Comparison of ENCODE assay signal across 8 mouse cellular contexts in the genomic region with DNA sequence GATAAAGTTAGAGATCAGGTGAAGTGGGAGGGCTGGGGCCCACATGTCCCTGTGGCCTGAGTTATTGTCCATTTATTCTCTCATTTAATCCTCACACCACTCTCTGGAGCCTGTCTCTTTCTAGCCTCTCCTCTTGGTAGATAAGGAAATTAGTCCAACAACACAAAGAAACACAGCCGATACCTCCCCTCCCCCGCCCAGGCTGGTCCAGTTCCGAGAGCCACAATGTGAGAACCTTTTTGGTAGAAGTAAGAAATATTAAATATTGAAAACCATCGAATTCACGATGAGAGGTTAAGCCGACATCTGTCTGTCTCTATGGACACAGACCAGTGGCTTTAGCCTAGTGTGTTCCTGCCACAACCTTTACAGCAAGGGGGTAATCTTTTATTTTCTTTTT. TPM values are rescaled to one million over a fixed set of nuclear protein-coding genes. Genes with fewer than 3 reads are reported as not detected.
A peak's percentile ranks its signal among the peaks of the same experiment; 100 is the strongest.
DNase-seq lines count a peak whose midpoint lies in the region; ATAC-seq and TF ChIP-seq lines count a peak whose summit lies in the region.

No protein-coding gene starts in this region.

- H3K27ac ChIP-seq in kidney, adult 2 months (ENCODE audit: insufficient read depth, low read depth, low read length): 0 out of 2 replicates have a peak overlapping the region, but pooled peaks have one; percentile 2
- peak overlapping the region; percentile 97 for H3K27ac ChIP-seq in heart, postnatal 0 days (ENCODE audit: low read depth)
- H3K27ac ChIP-seq in midbrain, embryonic 11.5 days (ENCODE audit: low read depth, low read length): peak overlapping the region; percentile 98

- no peak for ATAC-seq in heart, postnatal 0 days (ENCODE audit: insufficient read depth, low read depth)
- ATAC-seq in midbrain, embryonic 11.5 days (ENCODE audit: low FRiP score): no peak
- no peak for ATAC-seq in monocyte, adult 5-6 weeks (replicated peaks; ENCODE audit: insufficient number of reproducible peaks, low FRiP score, low TSS enrichment, poor library complexity, severe bottlenecking)

- no peaks in the 10 kb centered on the region for H3K4me1 ChIP-seq in kidney, adult 2 months (ENCODE audit: control insufficient read depth, insufficient read depth, low read length)
- H3K4me1 ChIP-seq in heart, postnatal 0 days (ENCODE audit: control insufficient read depth, insufficient read depth): peaks cover 19% of the 10 kb centered on the region
- peaks cover 67% of the 10 kb centered on the region for H3K4me1 ChIP-seq in midbrain, embryonic 11.5 days (ENCODE audit: control insufficient read depth, insufficient read depth, low read length)

- intact Hi-C loops in left cerebral cortex, postnatal 4 days (cut with DNase I): loop anchor here (2.0 kb wide), 1 partner anchor 32 kb away; a partner anchor contains a TSS

- no peak overlapping the region for H3K4me3 ChIP-seq in kidney, adult 2 months (ENCODE audit: insufficient read depth, low read depth, low read length)
- peak overlapping the region; percentile 53 for H3K4me3 ChIP-seq in heart, postnatal 0 days (ENCODE audit: low read depth, low read length)
- peak overlapping the region; percentile 48 for H3K4me3 ChIP-seq in midbrain, embryonic 11.5 days (ENCODE audit: low read depth, low read length)

- TF ChIP-seq EP300 in heart, postnatal 0 days (IDR thresholded peaks at IDR 0.05; ENCODE audit: low read depth): no peak

- TF ChIP-seq CTCF in kidney, adult 2 months (conservative IDR thresholded peaks at IDR 0.05; ENCODE audit: insufficient read depth, insufficient read length, low read depth, low read length): no peak
- TF ChIP-seq CTCF in heart, postnatal 0 days (IDR thresholded peaks at IDR 0.05; ENCODE audit: low read depth): no peak

- WGBS in kidney, adult 2 months: 70% methylated on average over 6 of the region's 6 CpGs
- WGBS in heart, postnatal 0 days: 35% methylated on average over 6 of the region's 6 CpGs
- WGBS in midbrain, embryonic 11.5 days: 13% methylated on average over 6 of the region's 6 CpGs

- peak overlapping the region; percentile 72 for H3K9ac ChIP-seq in heart, postnatal 0 days (replicated peaks; ENCODE audit: low read depth, low read length)
- peak overlapping the region; percentile 89 for H3K9ac ChIP-seq in midbrain, embryonic 11.5 days (ENCODE audit: low read length)

- no peaks in the 10 kb centered on the region for H3K27me3 ChIP-seq in kidney, adult 2 months (replicated peaks; ENCODE audit: control insufficient read depth, insufficient read depth, low read length)
- no peaks in the 10 kb centered on the region for H3K27me3 ChIP-seq in heart, postnatal 0 days (ENCODE audit: control insufficient read depth, insufficient read depth, low read length)
- no peaks in the 10 kb centered on the region for H3K27me3 ChIP-seq in midbrain, embryonic 11.5 days (ENCODE audit: control insufficient read depth, insufficient read depth, low read length)

- DNase-seq in kidney, adult 2 months: no peak
- DNase-seq in kidney, adult 8-10 months: no peak
- peak; percentile 69 for DNase-seq in Muller cell, postnatal 12 days (ENCODE audit: inconsistent ontology term)
- no peak for DNase-seq in heart, postnatal 0 days (ENCODE audit: low spot score)
- DNase-seq in midbrain, embryonic 11.5 days (ENCODE audit: low spot score, missing footprints): peak; percentile 93
- no peak for DNase-seq in embryo, embryonic 10.5 days (ENCODE audit: low spot score)
- no peak for DNase-seq in left cerebral cortex, postnatal 4 days

- H3K36me3 ChIP-seq in kidney, adult 2 months (ENCODE audit: control insufficient read depth, insufficient read depth, low read length): no peaks in the 10 kb centered on the region
- no peaks in the 10 kb centered on the region for H3K36me3 ChIP-seq in heart, postnatal 0 days (replicated peaks; ENCODE audit: control insufficient read depth, insufficient read depth, low read length)
- H3K36me3 ChIP-seq in midbrain, embryonic 11.5 days (ENCODE audit: control insufficient read depth, insufficient read depth, low read length): no peaks in the 10 kb centered on the region; the same call in 1 of the 2 replicates

- TF ChIP-seq POLR2A in kidney, adult 2 months (IDR thresholded peaks at IDR 0.05; ENCODE audit: low read depth, low read length): no peak

- peak overlapping the region; percentile 66 for H3K4me2 ChIP-seq in heart, postnatal 0 days (ENCODE audit: low read depth, low read length)
- H3K4me2 ChIP-seq in midbrain, embryonic 11.5 days: peak overlapping the region; percentile 76

- H3K9me3 ChIP-seq in heart, postnatal 0 days (replicated peaks; ENCODE audit: control insufficient read depth, low read length): no peaks in the 10 kb centered on the region
- H3K9me3 ChIP-seq in midbrain, embryonic 11.5 days (ENCODE audit: control insufficient read depth, low read length): no peaks in the 10 kb centered on the region

RNA-seq across cellular contexts. Expression of a gene that starts 31.2 kb away (rescaled TPM):
- 121 and 131 TPM in 2 replicates for polyA plus RNA-seq in kidney, adult 2 months (2012; rRNA removed)
- total RNA-seq in heart, postnatal 0 days (2014; rRNA removed; ENCODE audit: low replicate concordance): 1,016 and 1,136 TPM in 2 replicates
- polyA plus RNA-seq in heart, postnatal 0 days (2015; fragmentation: Nextera tagmentation; extraction: Ambion mirVana): 404 and 408 TPM in 2 replicates
- polyA plus RNA-seq in midbrain, embryonic 11.5 days (2014; fragmentation: Nextera tagmentation; extraction: Ambion mirVana): 7,669 and 8,043 TPM in 2 replicates
- 79.8 to 96.7 TPM (median 88.2 TPM) in 3 replicates for total RNA-seq in monocyte, adult 5-6 weeks (2017)
- 1,000 to 10,000 TPM; 8,276 to 8,744 TPM for total RNA-seq in left cerebral cortex, postnatal 4 days (2021)

RNA-seq across cellular contexts. Expression of a gene that starts 31.3 kb away (rescaled TPM):
- 12.0 TPM in 1 of 2 replicates, not detected in the other for polyA plus RNA-seq in kidney, adult 2 months (2012; rRNA removed)
- total RNA-seq in heart, postnatal 0 days (2014; rRNA removed; ENCODE audit: low replicate concordance): 78.3 and 158 TPM in 2 replicates
- polyA plus RNA-seq in heart, postnatal 0 days (2015; fragmentation: Nextera tagmentation; extraction: Ambion mirVana): not detected in 2 replicates
- polyA plus RNA-seq in midbrain, embryonic 11.5 days (2014; fragmentation: Nextera tagmentation; extraction: Ambion mirVana): not detected in 2 replicates
- 12.2 to 56.4 TPM in 2 of 3 replicates, not detected in the other for total RNA-seq in monocyte, adult 5-6 weeks (2017)
- not detected for total RNA-seq in left cerebral cortex, postnatal 4 days (2021)

RNA-seq across cellular contexts. Expression of a gene that starts 45.0 kb away (rescaled TPM):
- 128 and 146 TPM in 2 replicates for polyA plus RNA-seq in kidney, adult 2 months (2012; rRNA removed)
- 309 and 399 TPM in 2 replicates for total RNA-seq in heart, postnatal 0 days (2014; rRNA removed; ENCODE audit: low replicate concordance)
- polyA plus RNA-seq in heart, postnatal 0 days (2015; fragmentation: Nextera tagmentation; extraction: Ambion mirVana): 73.8 and 97.1 TPM in 2 replicates
- polyA plus RNA-seq in midbrain, embryonic 11.5 days (2014; fragmentation: Nextera tagmentation; extraction: Ambion mirVana): 102 and 106 TPM in 2 replicates
- total RNA-seq in monocyte, adult 5-6 weeks (2017): 104 to 150 TPM (median 116 TPM) in 3 replicates
- total RNA-seq in left cerebral cortex, postnatal 4 days (2021): 100 to 1,000 TPM; 548 to 589 TPM

RNA-seq across cellular contexts. Expression of a gene that starts 50.3 kb away (rescaled TPM):
- 488 and 540 TPM in 2 replicates for polyA plus RNA-seq in kidney, adult 2 months (2012; rRNA removed)
- total RNA-seq in heart, postnatal 0 days (2014; rRNA removed; ENCODE audit: low replicate concordance): 2,330 and 2,912 TPM in 2 replicates
- 608 and 611 TPM in 2 replicates for polyA plus RNA-seq in heart, postnatal 0 days (2015; fragmentation: Nextera tagmentation; extraction: Ambion mirVana)
- polyA plus RNA-seq in midbrain, embryonic 11.5 days (2014; fragmentation: Nextera tagmentation; extraction: Ambion mirVana): 2,214 and 2,255 TPM in 2 replicates
- total RNA-seq in monocyte, adult 5-6 weeks (2017): 86.5 to 154 TPM (median 137 TPM) in 3 replicates
- 1,000 to 10,000 TPM; 1,107 to 1,135 TPM for total RNA-seq in left cerebral cortex, postnatal 4 days (2021)

Comparison
In these comparisons a context has a peak if more than half of its experiments do, and no peak if none do; other contexts are left out.
1. DNase-seq: peak in Muller cell, postnatal 12 days (single experiment) and midbrain, embryonic 11.5 days (single experiment); none in kidney, adult 2 months (single experiment), kidney, adult 8-10 months (0 of 2), heart, postnatal 0 days (single experiment), embryo, embryonic 10.5 days (single experiment) and left cerebral cortex, postnatal 4 days (single experiment).
2. H3K27ac ChIP-seq: peak in every context shown above with its lines; median percentile 98 in midbrain, embryonic 11.5 days; 97 in heart, postnatal 0 days; 2 in kidney, adult 2 months.
3. RNA of a gene that starts 31.2 kb away (total RNA-seq): 8,276 to 8,744 TPM in left cerebral cortex, postnatal 4 days and 1,016 to 1,136 TPM in heart, postnatal 0 days; 79.8 to 96.7 TPM in monocyte, adult 5-6 weeks; every median in the first group is over 10 times any median in the second.